Mouse (Mus musculus) colon, adult 2 months (tissue): ENCODE results near the gene Lpin2. TPM values are rescaled to one million over a fixed set of nuclear protein-coding genes. Genes with fewer than 3 reads are reported as not detected.

Source experiments
- polyA plus RNA-seq: library from polyadenylated mRNA; depleted of rRNA; stranded (reverse); fragments of >200 nt; gene quantifications from 2 replicates; pipeline ENCODE4 v1.2.3, GENCODE M21; 2012; rRNA removed

Gene Lpin2
- polyA plus RNA-seq, result 11.1 and 14.1 TPM in 2 replicates

GRCm38 (mm10) chr17:71182211-71182721, at the start of gene Lpin2:
Gene Lpin2 (plus strand): TSS chr17:71182560.

Other genes starting within 250 kb of the Lpin2 start
- 13.4 and 13.6 TPM in 2 replicates for gene Myom1, start 179.9 kb upstream of the Lpin2 start, polyA plus RNA-seq
- 52.3 and 67.2 TPM in 2 replicates for gene Myl12a, start 179.7 kb upstream of the Lpin2 start, polyA plus RNA-seq
- gene Emilin2, start 129.4 kb downstream of the Lpin2 start, polyA plus RNA-seq, result 4.1 and 9.9 TPM in 2 replicates